Mouse (Mus musculus) bone marrow macrophage, adult 2 months (primary cell): Measurements from ENCODE around the gene Agap1. TPM values are rescaled to one million over a fixed set of nuclear protein-coding genes. Genes with fewer than 3 reads are reported as not detected.

Experiments
- H3K27ac ChIP-seq: 2 replicates; pipeline ENCODE4 v1.5.1; 2012; ENCODE audit warnings: low read depth, low read length; ENCODE audit not compliant: insufficient read depth
- H3K4me1 ChIP-seq: 2 replicates; pipeline ENCODE4 v1.6.1; 2012; ENCODE audit warnings: low read length; ENCODE audit not compliant: control insufficient read depth, insufficient read depth
- H3K4me3 ChIP-seq: 2 replicates; pipeline ENCODE4 v1.5.1; 2012; ENCODE audit warnings: mild to moderate bottlenecking, low read length, moderate library complexity; ENCODE audit not compliant: insufficient read depth
- CTCF ChIP-seq: IDR thresholded peaks from 2 replicates; pipeline ENCODE4 v1.5.1; 2012; ENCODE audit warnings: low read depth, mild to moderate bottlenecking, low read length, moderate library complexity
- POLR2A ChIP-seq: IDR thresholded peaks from 2 replicates; pipeline ENCODE4 v1.6.1; 2012; ENCODE audit warnings: mild to moderate bottlenecking, low read depth, low read length, borderline replicate concordance
- polyA plus RNA-seq: library from polyadenylated mRNA; stranded (reverse); fragments of >200 nt; gene quantifications from 2 replicates; pipeline ENCODE4 v1.2.4, GENCODE M21; 2012; ENCODE audit not compliant: missing spikeins, insufficient read depth, insufficient read length

Agap1 gene
- polyA plus RNA-seq, 1 experiment: 14.8 TPM

DNA sequence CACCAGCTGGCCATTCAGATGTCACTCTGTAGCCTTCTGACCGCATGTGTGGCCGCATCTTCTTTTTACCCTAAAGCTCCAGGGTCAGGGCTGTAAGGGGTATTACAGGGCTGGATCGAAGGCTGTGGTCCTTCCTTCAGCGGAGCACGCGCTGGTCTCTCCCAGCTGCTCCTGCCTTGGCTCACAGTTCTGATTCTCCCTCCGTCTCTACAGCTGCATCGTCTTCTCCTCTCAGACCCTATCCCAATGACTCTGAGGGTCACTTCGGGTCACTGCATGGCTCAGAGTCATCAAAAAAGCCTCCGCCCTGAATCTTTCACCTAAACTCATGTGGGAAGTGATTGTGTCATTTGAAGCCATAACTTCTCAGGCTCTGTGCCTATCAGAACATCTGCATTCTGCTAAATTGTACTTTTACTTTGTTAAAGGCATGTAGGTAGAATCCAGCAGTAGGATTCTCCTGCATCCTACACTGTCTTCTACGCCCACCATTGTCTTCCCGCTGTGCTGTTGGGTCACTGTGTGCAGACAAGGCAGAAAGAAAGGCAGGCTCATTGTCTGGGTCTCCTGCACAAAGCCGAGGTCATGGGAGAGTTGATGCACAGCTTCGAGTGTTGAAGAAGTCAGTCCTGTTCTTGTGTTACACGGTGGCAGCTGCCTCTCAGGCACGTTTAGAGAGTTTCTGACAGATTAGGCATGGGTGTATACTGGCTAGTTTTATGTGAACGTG lies 65.5 kb downstream of the Agap1 start:
- Histone ChIP-seq H3K27ac (no peak overlapping the region), H3K4me3 (no peak overlapping the region), H3K4me1 (no peaks in the 10 kb centered on the region)
- TF ChIP-seq POLR2A (no peak), CTCF (no peak)

DNA sequence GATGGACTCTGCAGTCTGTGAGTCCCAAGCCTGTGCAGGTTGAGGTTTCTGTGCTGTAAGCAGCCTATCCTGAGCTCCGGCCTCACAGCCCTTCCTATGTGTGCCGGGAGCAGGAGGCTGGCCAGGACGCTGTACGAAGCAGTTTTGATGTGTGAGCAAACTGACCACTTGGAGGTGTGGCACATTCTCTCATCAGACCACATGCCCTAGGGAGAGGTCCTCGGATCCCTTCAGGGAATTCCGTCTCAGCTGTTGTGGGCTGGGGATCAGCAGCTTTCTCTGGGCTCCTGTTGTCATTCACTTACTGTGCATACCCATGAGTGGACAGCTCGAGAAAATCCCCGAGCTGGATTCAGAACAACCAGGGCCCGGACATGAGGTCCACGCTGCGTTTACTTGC lies 66.8 kb downstream of the Agap1 start:
- no peak overlapping the region for H3K4me3 ChIP-seq
- H3K27ac ChIP-seq: no peak overlapping the region
- no peak for TF ChIP-seq POLR2A
- no peak for TF ChIP-seq CTCF
- no peaks in the 10 kb centered on the region for H3K4me1 ChIP-seq

DNA sequence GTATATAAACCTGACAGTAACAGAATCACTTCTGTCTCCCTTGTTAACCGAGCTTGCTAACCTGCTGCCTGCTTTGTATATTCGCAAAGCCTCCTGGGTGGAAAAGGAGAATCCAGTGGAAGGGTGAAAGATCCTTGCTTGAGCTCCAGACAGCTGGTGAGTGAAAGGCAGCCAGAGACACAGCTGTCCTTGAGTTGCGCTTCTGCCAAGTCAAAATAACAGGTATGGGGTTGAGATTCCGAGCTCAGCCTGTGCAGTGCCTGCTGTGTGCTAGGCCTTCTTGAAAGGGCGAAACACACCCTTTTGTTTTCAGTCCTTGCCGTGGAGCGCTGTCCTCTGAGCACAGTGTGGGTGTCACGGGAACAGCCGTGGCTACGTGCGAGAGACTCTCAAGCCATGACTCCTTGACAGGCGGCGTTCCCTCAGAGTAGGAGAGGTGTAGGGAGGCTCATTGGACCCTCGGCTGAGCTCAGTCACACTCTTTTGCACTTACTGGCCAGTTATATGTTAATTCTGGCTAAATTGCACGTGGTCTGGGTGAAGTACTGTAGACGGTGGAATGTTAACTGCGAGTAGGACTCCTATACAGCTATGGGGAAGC lies 67.4 kb downstream of the Agap1 start:
- Histone ChIP-seq H3K4me3 (no peak overlapping the region), H3K4me1 (no peaks in the 10 kb centered on the region), H3K27ac (no peak overlapping the region)
- no peak for TF ChIP-seq POLR2A

DNA sequence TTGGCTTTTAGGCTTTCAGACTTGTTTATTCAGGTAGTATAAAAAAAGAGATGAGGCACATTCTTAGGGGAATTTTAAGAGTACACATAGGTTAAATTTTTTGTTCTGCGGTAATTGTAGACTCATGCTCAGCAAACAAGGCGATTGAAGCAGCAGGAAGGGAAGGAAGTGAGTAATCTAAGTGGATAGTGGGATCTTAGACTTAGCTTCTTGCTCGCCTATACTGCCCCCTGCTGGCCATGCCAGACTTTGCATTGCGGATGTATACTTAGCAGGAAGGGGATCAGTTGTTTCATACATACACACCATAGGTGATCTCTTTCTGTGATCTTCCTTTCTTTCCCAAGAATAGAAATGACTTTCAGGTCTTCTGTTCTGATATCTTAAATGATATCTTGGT lies 69.8 kb downstream of the Agap1 start:
- H3K4me3 ChIP-seq: no peak overlapping the region
- TF ChIP-seq POLR2A (no peak), CTCF (peak; percentile 47; the same call in 1 of the 2 replicates)
- H3K4me1 ChIP-seq: no peaks in the 10 kb centered on the region
- no peak overlapping the region for H3K27ac ChIP-seq

DNA sequence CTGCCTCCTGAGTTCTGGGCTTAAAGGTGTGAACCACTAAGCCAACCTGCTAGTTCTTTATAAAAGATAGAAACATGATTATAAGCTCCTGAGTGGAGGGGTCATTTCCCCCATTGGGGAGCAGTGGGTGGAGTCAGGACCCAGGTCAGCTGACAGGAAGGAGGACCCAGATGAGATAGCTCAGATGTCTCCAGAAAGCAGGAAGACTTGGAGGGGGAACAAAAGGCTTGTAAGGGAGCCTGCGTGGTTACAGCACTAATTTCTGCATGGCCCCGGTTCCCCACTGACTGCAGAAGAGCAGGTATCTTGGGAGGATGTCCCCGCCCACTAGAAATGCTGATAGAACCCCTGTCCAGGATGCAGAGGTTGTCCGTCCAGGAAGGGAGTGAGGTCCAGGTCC lies 70.4 kb downstream of the Agap1 start:
- H3K4me1 ChIP-seq: no peaks in the 10 kb centered on the region
- no peak overlapping the region for H3K4me3 ChIP-seq
- no peak overlapping the region for H3K27ac ChIP-seq
- TF ChIP-seq CTCF: no peak
- TF ChIP-seq POLR2A: no peak

DNA sequence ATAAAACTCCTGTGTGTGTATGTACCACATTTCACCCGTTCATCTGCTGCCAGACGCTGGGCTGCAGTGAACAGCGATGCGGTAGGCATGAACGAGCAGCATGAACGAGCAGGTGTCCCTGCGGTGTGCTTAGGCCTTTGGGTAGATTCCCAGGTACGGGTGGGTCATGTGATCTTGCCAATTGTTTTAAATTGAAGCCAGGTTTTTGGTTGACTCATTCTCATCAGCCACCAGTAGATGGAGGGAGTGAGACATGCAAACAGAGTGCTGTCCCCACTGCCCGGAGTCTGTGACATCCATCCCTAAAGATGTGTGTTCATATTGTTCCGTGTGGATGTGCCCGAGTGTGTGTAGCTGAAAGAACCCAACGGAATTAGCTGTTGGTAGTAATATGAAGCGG lies 71.2 kb downstream of the Agap1 start:
- Histone ChIP-seq H3K4me3 (no peak overlapping the region), H3K27ac (no peak overlapping the region)
- peak; percentile 55 for TF ChIP-seq CTCF
- TF ChIP-seq POLR2A: no peak

DNA sequence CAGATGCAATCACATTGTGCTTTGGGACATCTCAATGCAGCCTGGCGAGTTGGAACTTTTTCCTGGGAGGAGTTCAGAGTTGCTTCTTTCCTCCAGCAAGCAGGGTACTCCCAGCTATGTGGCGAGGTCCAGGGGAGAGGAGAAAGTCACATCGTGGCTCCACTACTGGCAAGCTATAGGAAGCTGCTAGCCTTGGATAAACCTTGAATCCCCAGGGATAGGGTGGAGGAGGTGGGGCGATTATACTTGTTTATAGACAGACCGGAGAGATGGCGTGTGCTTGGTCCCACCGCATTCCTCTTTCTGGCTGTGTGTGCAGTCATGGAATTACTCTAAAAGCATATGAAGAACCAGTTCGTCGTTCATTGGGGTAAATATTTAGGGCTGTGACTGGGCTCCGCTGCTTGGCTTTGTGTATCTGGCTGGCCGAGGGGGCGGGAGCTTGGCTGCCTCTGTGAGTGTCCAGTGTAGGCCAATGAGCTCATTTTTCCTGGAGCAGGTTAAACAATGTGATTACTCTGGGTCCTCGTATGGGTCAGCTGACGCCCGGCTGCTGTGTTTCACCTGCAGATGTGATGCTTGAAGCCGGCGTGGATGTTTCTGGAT lies 74.2 kb downstream of the Agap1 start:
- Histone ChIP-seq H3K4me3 (no peak overlapping the region), H3K4me1 (no peaks in the 10 kb centered on the region), H3K27ac (no peak overlapping the region)
- no peak for TF ChIP-seq POLR2A
- TF ChIP-seq CTCF: no peak

More for the DNA sequence above, 71.2 kb downstream of the Agap1 start:
- no peaks in the 10 kb centered on the region for H3K4me1 ChIP-seq

DNA sequence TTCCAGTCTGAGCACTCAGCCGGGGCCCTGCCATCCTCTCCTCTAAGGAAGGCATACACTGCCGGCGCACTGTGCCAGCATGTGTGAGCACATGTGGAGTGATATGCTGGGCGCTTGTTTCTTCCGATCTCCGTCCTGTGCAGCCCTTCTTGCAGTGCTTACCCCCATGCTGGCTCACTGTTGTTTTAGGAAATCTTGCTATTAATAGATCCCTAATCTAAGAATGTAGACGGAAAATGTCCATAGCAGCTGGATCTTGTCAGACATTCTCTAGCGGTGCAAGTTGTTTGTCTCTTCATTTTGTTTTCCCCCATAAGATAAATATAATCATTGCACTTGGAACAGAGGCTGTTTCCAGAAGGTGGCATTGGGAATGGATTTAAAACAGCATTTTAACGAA lies 79.1 kb downstream of the Agap1 start:
- no peak for TF ChIP-seq POLR2A
- no peak for TF ChIP-seq CTCF
- H3K27ac ChIP-seq: no peak overlapping the region
- no peaks in the 10 kb centered on the region for H3K4me1 ChIP-seq
- H3K4me3 ChIP-seq: no peak overlapping the region

DNA sequence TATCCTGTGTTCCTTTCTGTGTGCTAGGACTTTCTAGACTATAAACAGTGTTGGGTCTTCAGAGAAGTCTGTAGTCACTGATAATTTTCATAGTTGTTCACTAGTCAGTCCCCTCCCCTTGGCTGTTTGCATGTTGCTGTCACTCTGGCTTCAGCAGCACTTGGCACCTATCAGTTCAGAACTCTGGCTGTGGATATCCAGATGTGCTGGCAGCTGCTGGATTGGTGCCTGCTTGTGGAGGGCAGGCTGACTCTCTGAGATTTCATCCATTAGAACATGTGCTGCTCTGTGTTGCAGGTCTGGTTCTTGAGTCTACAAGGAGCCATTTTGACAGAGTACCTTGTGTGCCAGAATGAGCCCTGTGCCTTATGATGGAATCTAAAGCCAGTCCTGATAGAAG lies 80.6 kb downstream of the Agap1 start:
- no peaks in the 10 kb centered on the region for H3K4me1 ChIP-seq
- H3K4me3 ChIP-seq: no peak overlapping the region
- no peak overlapping the region for H3K27ac ChIP-seq
- TF ChIP-seq POLR2A: no peak
- TF ChIP-seq CTCF: no peak
